Mouse (Mus musculus): ENCODE results near the gene Ndc80. TPM values are rescaled to one million over a fixed set of nuclear protein-coding genes. Genes with fewer than 3 reads are reported as not detected.
A peak's percentile ranks its signal among the peaks of the same experiment; 100 is the strongest.

Ndc80 gene
- 31.7 and 35.2 TPM in 2 replicates for polyA plus RNA-seq (2014; fragmentation: Nextera tagmentation; extraction: Ambion mirVana)

- Histone ChIP-seq H3K27me3 (ENCODE audit: control insufficient read depth, insufficient read depth, low read length) (no peaks in the 10 kb centered on the region), H3K4me2 (ENCODE audit: low read length) (peak within 1 kb of the TSS; percentile 80), H3K9ac (ENCODE audit: low read length) (peak within 1 kb of the TSS; percentile 82), H3K4me3 (ENCODE audit: control insufficient read depth in 1 of 2, insufficient read depth in 1 of 2, low read depth in 1 of 2, low read length in 2 of 2) (peak within 1 kb of the TSS; percentile 81 to 84), H3K27ac (replicated peaks in 1 of 2; ENCODE audit: control insufficient read depth in 1 of 2, insufficient read depth in 1 of 2, low read depth in 2 of 2, low read length in 2 of 2) (peak within 1 kb of the TSS; percentile 88 to 94), H3K9me3 (ENCODE audit: control insufficient read depth, low read length) (no peaks in the 10 kb centered on the region), H3K36me3 (ENCODE audit: control insufficient read depth, insufficient read depth, low read length) (peaks cover 14% of the 10 kb centered on the region), H3K4me1 (ENCODE audit: control insufficient read depth in 2 of 2, insufficient read depth in 2 of 2, low read length in 2 of 2) (peaks cover 0 to 13% of the 10 kb centered on the region in 2 experiments; a peak in 2 of 4 replicates)
- peak; percentile 97 for ATAC-seq (ENCODE audit: insufficient number of reproducible peaks, insufficient read depth, low FRiP score, low read depth)
- WGBS: under 1% methylated on average over 66 of the region's 66 CpGs
Measured at GRCm38 (mm10) chr17:71526711-71527564, at the start of gene Ndc80. Gene Ndc80 (minus strand): TSS chr17:71526857.

DNA sequence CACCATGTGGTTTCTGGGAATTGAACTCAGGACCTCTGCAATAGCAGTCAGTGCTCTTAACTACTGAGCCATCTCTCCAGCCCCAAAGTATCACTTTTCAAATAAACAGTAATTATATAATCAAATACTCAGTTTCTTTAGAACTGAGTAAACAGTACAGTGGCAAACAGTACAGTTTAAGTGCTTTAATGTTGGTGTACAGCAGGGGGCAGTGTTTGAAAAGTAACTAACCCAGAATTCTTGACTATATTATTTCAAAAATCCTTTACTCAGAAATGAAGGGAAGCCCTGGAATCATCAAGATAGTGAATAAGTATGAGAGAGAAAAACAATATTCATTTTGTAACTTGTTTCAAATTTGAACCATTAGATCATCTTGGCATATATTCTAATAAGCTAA is 35.0 kb upstream of the Ndc80 start:
- no peaks in the 10 kb centered on the region for H3K9me3 ChIP-seq (ENCODE audit: control insufficient read depth, low read length)
- H3K4me2 ChIP-seq (ENCODE audit: low read length): no peak overlapping the region
- H3K4me1 ChIP-seq (ENCODE audit: control insufficient read depth in 2 of 2, insufficient read depth in 2 of 2, low read length in 2 of 2): no peaks in the 10 kb centered on the region
- no peaks in the 10 kb centered on the region for H3K36me3 ChIP-seq (ENCODE audit: control insufficient read depth, insufficient read depth, low read length)
- H3K4me3 ChIP-seq (ENCODE audit: control insufficient read depth in 1 of 2, insufficient read depth in 1 of 2, low read depth in 1 of 2, low read length in 2 of 2): no peak overlapping the region
- H3K9ac ChIP-seq (ENCODE audit: low read length): no peak overlapping the region
- ATAC-seq (ENCODE audit: insufficient number of reproducible peaks, insufficient read depth, low FRiP score, low read depth): no peak
- no peaks in the 10 kb centered on the region for H3K27me3 ChIP-seq (ENCODE audit: control insufficient read depth, insufficient read depth, low read length)
- H3K27ac ChIP-seq (replicated peaks in 1 of 2; ENCODE audit: control insufficient read depth in 1 of 2, insufficient read depth in 1 of 2, low read depth in 2 of 2, low read length in 2 of 2): no peak overlapping the region

GRCm38 (mm10) chr17:71552901-71553300 is 26.2 kb upstream of the Ndc80 start:
- Histone ChIP-seq H3K9me3 (ENCODE audit: control insufficient read depth, low read length) (no peaks in the 10 kb centered on the region), H3K9ac (ENCODE audit: low read length) (no peak overlapping the region), H3K27ac (replicated peaks in 1 of 2; ENCODE audit: control insufficient read depth in 1 of 2, insufficient read depth in 1 of 2, low read depth in 2 of 2, low read length in 2 of 2) (no peak overlapping the region), H3K36me3 (ENCODE audit: control insufficient read depth, insufficient read depth, low read length) (no peaks in the 10 kb centered on the region), H3K27me3 (ENCODE audit: control insufficient read depth, insufficient read depth, low read length) (peaks cover 32% of the 10 kb centered on the region), H3K4me2 (ENCODE audit: low read length) (peak overlapping the region; percentile 97), H3K4me3 (ENCODE audit: control insufficient read depth in 1 of 2, insufficient read depth in 1 of 2, low read depth in 1 of 2, low read length in 2 of 2) (peak overlapping the region in 1 of 2 experiments; percentile 66; a peak in 2 of 4 replicates), H3K4me1 (ENCODE audit: control insufficient read depth in 2 of 2, insufficient read depth in 2 of 2, low read length in 2 of 2) (peaks cover 3 to 4% of the 10 kb centered on the region in 2 experiments; a peak in 2 of 4 replicates)
- WGBS: 9% methylated on average over 11 of the region's 11 CpGs
- no peak for ATAC-seq (ENCODE audit: insufficient number of reproducible peaks, insufficient read depth, low FRiP score, low read depth)

DNA sequence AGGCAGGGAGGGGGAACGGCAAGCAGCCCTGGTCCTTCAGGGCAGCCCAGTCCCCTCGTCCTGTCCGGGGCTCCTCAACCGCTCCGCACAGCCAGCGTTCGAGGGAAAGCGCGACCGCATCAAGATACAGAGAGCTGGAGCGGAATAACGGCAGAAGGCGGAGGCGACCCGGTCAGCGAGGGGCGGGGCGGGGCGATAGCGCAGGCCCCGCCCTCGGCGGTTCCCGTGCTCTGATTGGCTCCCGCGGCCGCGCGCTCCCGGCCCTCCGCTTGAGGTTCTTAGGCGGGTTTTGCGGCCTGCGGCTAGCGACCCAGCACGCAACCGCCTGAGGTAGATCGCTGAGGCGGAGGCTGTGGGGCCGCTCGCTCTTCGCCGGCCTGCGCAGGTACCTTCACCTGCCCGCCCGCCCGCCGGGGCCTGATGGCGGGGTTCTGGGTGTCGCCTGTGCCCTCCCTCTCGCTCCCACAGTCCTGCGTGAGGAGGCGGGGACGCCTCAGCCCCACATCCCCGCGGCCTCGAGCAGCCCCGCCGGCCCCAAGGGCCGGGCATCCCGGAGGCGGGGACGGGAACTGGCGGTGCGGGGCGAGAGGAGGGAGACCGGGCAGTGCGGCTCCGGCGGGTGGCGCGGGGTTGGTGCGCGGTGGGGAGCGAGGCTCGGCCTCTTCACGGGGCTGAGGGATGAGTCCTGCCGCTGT is 25.2 kb upstream of the Ndc80 start, which contains the start of gene Spdya:
TSS of gene Spdya (plus strand) at position 305 of the 695 bp plus-strand sequence.
- peak within 1 kb of the TSS; percentile 97 for H3K4me2 ChIP-seq (ENCODE audit: low read length)
- H3K27me3 ChIP-seq (ENCODE audit: control insufficient read depth, insufficient read depth, low read length): peaks cover 32% of the 10 kb centered on the region
- WGBS: under 1% methylated on average over 65 of the region's 78 CpGs
- no peaks in the 10 kb centered on the region for H3K36me3 ChIP-seq (ENCODE audit: control insufficient read depth, insufficient read depth, low read length)
- peak within 1 kb of the TSS; percentile 71 for H3K9ac ChIP-seq (ENCODE audit: low read length)
- peak within 1 kb of the TSS; percentile 65 to 66 for H3K4me3 ChIP-seq (ENCODE audit: control insufficient read depth in 1 of 2, insufficient read depth in 1 of 2, low read depth in 1 of 2, low read length in 2 of 2)
- H3K9me3 ChIP-seq (ENCODE audit: control insufficient read depth, low read length): no peaks in the 10 kb centered on the region
- no peak within 1 kb of the TSS for H3K27ac ChIP-seq (replicated peaks in 1 of 2; ENCODE audit: control insufficient read depth in 1 of 2, insufficient read depth in 1 of 2, low read depth in 2 of 2, low read length in 2 of 2)
- H3K4me1 ChIP-seq (ENCODE audit: control insufficient read depth in 2 of 2, insufficient read depth in 2 of 2, low read length in 2 of 2): peaks cover 3 to 4% of the 10 kb centered on the region in 2 experiments; a peak in 2 of 4 replicates
- ATAC-seq (ENCODE audit: insufficient number of reproducible peaks, insufficient read depth, low FRiP score, low read depth): peak; percentile 94

GRCm38 (mm10) chr17:71551350-71551749 is 24.7 kb upstream of the Ndc80 start:
- no peak overlapping the region for H3K27ac ChIP-seq (replicated peaks in 1 of 2; ENCODE audit: control insufficient read depth in 1 of 2, insufficient read depth in 1 of 2, low read depth in 2 of 2, low read length in 2 of 2)
- no peaks in the 10 kb centered on the region for H3K9me3 ChIP-seq (ENCODE audit: control insufficient read depth, low read length)
- H3K4me3 ChIP-seq (ENCODE audit: control insufficient read depth in 1 of 2, insufficient read depth in 1 of 2, low read depth in 1 of 2, low read length in 2 of 2): peak overlapping the region; percentile 65 to 66
- peaks cover 3 to 4% of the 10 kb centered on the region in 2 experiments; a peak in 2 of 4 replicates for H3K4me1 ChIP-seq (ENCODE audit: control insufficient read depth in 2 of 2, insufficient read depth in 2 of 2, low read length in 2 of 2)
- H3K4me2 ChIP-seq (ENCODE audit: low read length): peak overlapping the region; percentile 97
- ATAC-seq (ENCODE audit: insufficient number of reproducible peaks, insufficient read depth, low FRiP score, low read depth): no peak
- no peaks in the 10 kb centered on the region for H3K36me3 ChIP-seq (ENCODE audit: control insufficient read depth, insufficient read depth, low read length)
- WGBS: 12% methylated on average over 6 of the region's 6 CpGs
- H3K9ac ChIP-seq (ENCODE audit: low read length): peak overlapping the region; percentile 69
- peaks cover 32% of the 10 kb centered on the region for H3K27me3 ChIP-seq (ENCODE audit: control insufficient read depth, insufficient read depth, low read length)

GRCm38 (mm10) chr17:71548586-71548985 is 21.9 kb upstream of the Ndc80 start:
- Histone ChIP-seq H3K27ac (replicated peaks in 1 of 2; ENCODE audit: control insufficient read depth in 1 of 2, insufficient read depth in 1 of 2, low read depth in 2 of 2, low read length in 2 of 2) (no peak overlapping the region), H3K27me3 (ENCODE audit: control insufficient read depth, insufficient read depth, low read length) (peaks cover 25% of the 10 kb centered on the region), H3K4me2 (ENCODE audit: low read length) (no peak overlapping the region), H3K4me3 (ENCODE audit: control insufficient read depth in 1 of 2, insufficient read depth in 1 of 2, low read depth in 1 of 2, low read length in 2 of 2) (no peak overlapping the region), H3K9ac (ENCODE audit: low read length) (no peak overlapping the region), H3K4me1 (ENCODE audit: control insufficient read depth in 2 of 2, insufficient read depth in 2 of 2, low read length in 2 of 2) (peaks cover 3 to 4% of the 10 kb centered on the region in 2 experiments; a peak in 2 of 4 replicates), H3K36me3 (ENCODE audit: control insufficient read depth, insufficient read depth, low read length) (no peaks in the 10 kb centered on the region), H3K9me3 (ENCODE audit: control insufficient read depth, low read length) (no peaks in the 10 kb centered on the region)
- ATAC-seq (ENCODE audit: insufficient number of reproducible peaks, insufficient read depth, low FRiP score, low read depth): no peak
- WGBS: 8% methylated on average over 1 of the region's 1 CpGs

DNA sequence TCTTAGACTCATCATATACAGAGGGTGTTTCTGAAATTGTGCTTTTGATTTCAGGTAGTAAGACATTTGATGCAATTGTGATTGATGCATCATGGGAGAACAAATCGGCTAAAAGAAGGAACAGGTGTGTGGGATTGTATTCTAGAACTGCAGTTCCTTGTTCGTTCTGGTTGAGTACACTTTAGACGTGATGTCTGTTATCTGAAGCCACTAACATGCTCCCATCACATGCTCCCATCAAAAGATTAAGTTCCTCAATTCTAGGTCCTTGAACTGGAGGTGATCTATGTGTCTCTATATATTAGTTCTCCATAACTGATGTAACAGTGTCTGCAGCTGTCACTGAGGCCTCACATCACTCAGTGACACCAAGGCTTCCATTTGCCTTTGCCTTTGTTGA is 10.5 kb upstream of the Ndc80 start:
- H3K9ac ChIP-seq (ENCODE audit: low read length): no peak overlapping the region
- 73% methylated on average over 3 of the region's 3 CpGs for WGBS
- H3K27me3 ChIP-seq (ENCODE audit: control insufficient read depth, insufficient read depth, low read length): no peaks in the 10 kb centered on the region
- no peak for ATAC-seq (ENCODE audit: insufficient number of reproducible peaks, insufficient read depth, low FRiP score, low read depth)
- no peak overlapping the region for H3K4me3 ChIP-seq (ENCODE audit: control insufficient read depth in 1 of 2, insufficient read depth in 1 of 2, low read depth in 1 of 2, low read length in 2 of 2)
- no peaks in the 10 kb centered on the region for H3K4me1 ChIP-seq (ENCODE audit: control insufficient read depth in 2 of 2, insufficient read depth in 2 of 2, low read length in 2 of 2)
- H3K36me3 ChIP-seq (ENCODE audit: control insufficient read depth, insufficient read depth, low read length): no peaks in the 10 kb centered on the region
- H3K9me3 ChIP-seq (ENCODE audit: control insufficient read depth, low read length): no peaks in the 10 kb centered on the region
- H3K27ac ChIP-seq (replicated peaks in 1 of 2; ENCODE audit: control insufficient read depth in 1 of 2, insufficient read depth in 1 of 2, low read depth in 2 of 2, low read length in 2 of 2): no peak overlapping the region
- no peak overlapping the region for H3K4me2 ChIP-seq (ENCODE audit: low read length)
